Mouse (Mus musculus) forebrain, postnatal 0 days (tissue): ENCODE data around the gene Cd244a. TPM values are rescaled to one million over a fixed set of nuclear protein-coding genes. Genes with fewer than 3 reads are reported as not detected.

ENCODE experiments used
- ATAC-seq: fragments of 200-750 bp; cut with Nextera tagmentation; 2 replicates; pipeline ENCODE4 v1.8.0; 2017; ENCODE audit warnings: mild to moderate bottlenecking, moderate library complexity
- DNase-seq: peaks from one replicate; pipeline ENCODE4 v3.0.0-alpha.2; 2015
- H3K27ac ChIP-seq: fragments of 300-500 bp; sonication (generic); 2 replicates; pipeline ENCODE4 v1.5.1; 2014; ENCODE audit warnings: low read depth, mild to moderate bottlenecking, antibody characterized with exemption, low read length, moderate library complexity, mixed read lengths
- H3K27me3 ChIP-seq: fragments of 300-500 bp; sonication (generic); 2 replicates; pipeline ENCODE4 v1.6.1; 2014; ENCODE audit warnings: mild to moderate bottlenecking, low read length, mixed read lengths; ENCODE audit not compliant: insufficient read depth
- H3K36me3 ChIP-seq: fragments of 300-500 bp; sonication (generic); 2 replicates; pipeline ENCODE4 v1.6.1; 2014; ENCODE audit warnings: mild to moderate bottlenecking, moderate library complexity; ENCODE audit not compliant: insufficient read depth
- H3K4me1 ChIP-seq: fragments of 300-500 bp; sonication (generic); 2 replicates; pipeline ENCODE4 v1.6.1; 2014; ENCODE audit warnings: antibody characterized with exemption; ENCODE audit not compliant: insufficient read depth
- H3K4me2 ChIP-seq: fragments of 300-500 bp; sonication (generic); 2 replicates; pipeline ENCODE4 v1.6.1; 2014; ENCODE audit warnings: low read depth, mild to moderate bottlenecking, moderate library complexity
- H3K4me3 ChIP-seq: fragments of 300-500 bp; sonication (generic); 2 replicates; pipeline ENCODE4 v1.5.1; 2014; ENCODE audit warnings: low read depth, low read length, mixed read lengths
- H3K9ac ChIP-seq: fragments of 300-500 bp; sonication (generic); 2 replicates; pipeline ENCODE4 v1.6.1; 2014; ENCODE audit warnings: mild to moderate bottlenecking
- H3K9me3 ChIP-seq: fragments of 300-500 bp; sonication (generic); 2 replicates; pipeline ENCODE4 v1.6.1; 2016; ENCODE audit warnings: low read length
- CTCF ChIP-seq: sonication (generic); IDR thresholded peaks from 2 replicates; pipeline ENCODE4 v1.5.1; 2016; ENCODE audit warnings: antibody characterized with exemption, control low read depth, low read depth
- WGBS: fragments of 180-500 bp; shearing (Covaris S2); extraction: QIAGEN DNeasy Blood & Tissue Kit; methylation state at CpG from one replicate; pipeline ENCODE4 v1.1.7; 2014; 5-methylcytosine and 5-hydroxymethylcytosine counted together
- polyA plus RNA-seq: library from polyadenylated mRNA; unstranded; fragments of >200 nt; fragmentation: Nextera tagmentation; extraction: Ambion mirVana; gene quantifications from 2 replicates; pipeline ENCODE4 v1.2.1, GENCODE M21; 2015
- total RNA-seq: library from RNA; depleted of rRNA; stranded (reverse); fragments of >200 nt; gene quantifications from 2 replicates; pipeline ENCODE4 v1.2.3, GENCODE M21; 2014

The Cd244a gene
- total and polyA plus RNA-seq, 2 experiments from 2014 or later = not detected

GRCm38 (mm10) chr1:171568436-171568835 is 9.4 kb downstream of the Cd244a start:
- Histone ChIP-seq H3K4me1 (no peaks in the 10 kb centered on the region), H3K27me3 (no peaks in the 10 kb centered on the region), H3K4me3 (no peak overlapping the region), H3K9ac (no peak overlapping the region), H3K9me3 (no peaks in the 10 kb centered on the region), H3K27ac (no peak overlapping the region), H3K4me2 (no peak overlapping the region), H3K36me3 (no peaks in the 10 kb centered on the region)
- DNase-seq (no peak), ATAC-seq (no peak)
- 59% methylated on average over 2 of the region's 2 CpGs for WGBS
- no peak for TF ChIP-seq CTCF

- no peak overlapping the region for H3K4me2 ChIP-seq
- 89% methylated on average over 7 of the region's 7 CpGs for WGBS
- no peak overlapping the region for H3K27ac ChIP-seq
- no peaks in the 10 kb centered on the region for H3K36me3 ChIP-seq
- no peaks in the 10 kb centered on the region for H3K27me3 ChIP-seq
- no peaks in the 10 kb centered on the region for H3K9me3 ChIP-seq
- no peak for TF ChIP-seq CTCF
- no peak overlapping the region for H3K4me3 ChIP-seq
- no peaks in the 10 kb centered on the region for H3K4me1 ChIP-seq
- DNase-seq (no peak), ATAC-seq (no peak)
- no peak overlapping the region for H3K9ac ChIP-seq
Observed at GRCm38 (mm10) chr1:171577168-171577567, 18.2 kb downstream of the Cd244a start.

- H3K4me1 ChIP-seq = no peaks in the 10 kb centered on the region
- no peaks in the 10 kb centered on the region for H3K27me3 ChIP-seq
- no peak overlapping the region for H3K27ac ChIP-seq
- DNase-seq (no peak), ATAC-seq (no peak)
- H3K4me2 ChIP-seq = no peak overlapping the region
- no peak overlapping the region for H3K9ac ChIP-seq
- TF ChIP-seq CTCF = no peak
- no peaks in the 10 kb centered on the region for H3K9me3 ChIP-seq
- H3K36me3 ChIP-seq = no peaks in the 10 kb centered on the region
- 76% methylated on average over 2 of the region's 2 CpGs for WGBS
- H3K4me3 ChIP-seq = no peak overlapping the region
Observed at GRCm38 (mm10) chr1:171584584-171584983, 25.6 kb downstream of the Cd244a start.

- no peak for TF ChIP-seq CTCF
- no peaks in the 10 kb centered on the region for H3K27me3 ChIP-seq
- ATAC-seq = no peak
- no peak overlapping the region for H3K4me2 ChIP-seq
- no peak overlapping the region for H3K4me3 ChIP-seq
- DNase-seq = no peak
- H3K9me3 ChIP-seq = no peaks in the 10 kb centered on the region
- 89% methylated on average over 3 of the region's 3 CpGs for WGBS
- no peaks in the 10 kb centered on the region for H3K4me1 ChIP-seq
- no peaks in the 10 kb centered on the region for H3K36me3 ChIP-seq
- H3K27ac ChIP-seq = no peak overlapping the region
- H3K9ac ChIP-seq = no peak overlapping the region
Observed at GRCm38 (mm10) chr1:171604686-171605085, 45.7 kb downstream of the Cd244a start.

GRCm38 (mm10) chr1:171606656-171607055 is 47.7 kb downstream of the Cd244a start:
- DNase-seq (no peak), ATAC-seq (no peak)
- TF ChIP-seq CTCF = no peak
- Histone ChIP-seq H3K27ac (no peak overlapping the region), H3K4me2 (no peak overlapping the region), H3K9me3 (no peaks in the 10 kb centered on the region), H3K36me3 (no peaks in the 10 kb centered on the region), H3K4me1 (no peaks in the 10 kb centered on the region), H3K27me3 (no peaks in the 10 kb centered on the region), H3K4me3 (no peak overlapping the region), H3K9ac (no peak overlapping the region)
- WGBS = 77% methylated on average over 3 of the region's 3 CpGs

- H3K4me3 ChIP-seq = no peak within 1 kb of the TSS
- DNase-seq (no peak), ATAC-seq (no peak)
- no peak within 1 kb of the TSS for H3K27ac ChIP-seq
- no peaks in the 10 kb centered on the region for H3K4me1 ChIP-seq
- H3K9me3 ChIP-seq = no peaks in the 10 kb centered on the region
- no peak for TF ChIP-seq CTCF
- WGBS = 90% methylated on average over 9 of the region's 9 CpGs
- no peak within 1 kb of the TSS for H3K4me2 ChIP-seq
- no peak within 1 kb of the TSS for H3K9ac ChIP-seq
- H3K36me3 ChIP-seq = no peaks in the 10 kb centered on the region
- no peaks in the 10 kb centered on the region for H3K27me3 ChIP-seq
Observed at GRCm38 (mm10) chr1:171607176-171607575, 48.2 kb downstream of the Cd244a start, which contains the start of gene Ly9. TSS of gene Ly9 (minus strand) at chr1:171607410.

GRCm38 (mm10) chr1:171610026-171610425 is 51.0 kb downstream of the Cd244a start:
- H3K27me3 ChIP-seq = no peaks in the 10 kb centered on the region

More at GRCm38 (mm10) chr1:171610026-171610425, 51.0 kb downstream of the Cd244a start:
- H3K9me3 ChIP-seq = no peaks in the 10 kb centered on the region
- no peaks in the 10 kb centered on the region for H3K36me3 ChIP-seq
- DNase-seq (no peak), ATAC-seq (no peak)
- 100% methylated on average over 2 of the region's 2 CpGs for WGBS
- no peak overlapping the region for H3K9ac ChIP-seq
- no peak overlapping the region for H3K4me2 ChIP-seq
- peak; percentile 38; the same call in 1 of the 2 replicates for TF ChIP-seq CTCF
- no peak overlapping the region for H3K27ac ChIP-seq
- H3K4me1 ChIP-seq = no peaks in the 10 kb centered on the region
- H3K4me3 ChIP-seq = no peak overlapping the region
